Mouse (Mus musculus) liver, embryonic 16.5 days (tissue): ENCODE data around the gene Vamp5. TPM values are rescaled to one million over a fixed set of nuclear protein-coding genes. Genes with fewer than 3 reads are reported as not detected.

Source experiments
- ATAC-seq: fragments of 200-750 bp; cut with Nextera tagmentation; 2 replicates; pipeline ENCODE4 v1.8.0; 2017; ENCODE audit warnings: low read depth, mild to moderate bottlenecking, moderate number of reproducible peaks, moderate library complexity
- H3K27ac ChIP-seq: fragments of 300-500 bp; sonication (generic); 2 replicates; pipeline ENCODE4 v1.5.1; 2014; ENCODE audit warnings: mild to moderate bottlenecking, low read length
- H3K27me3 ChIP-seq: fragments of 300-500 bp; sonication (generic); 2 replicates; pipeline ENCODE4 v1.6.1; 2014; ENCODE audit warnings: low read depth, low read length, mixed read lengths; ENCODE audit not compliant: control insufficient read depth, insufficient read depth
- H3K36me3 ChIP-seq: fragments of 300-500 bp; sonication (generic); 2 replicates; pipeline ENCODE4 v1.6.1; 2014; ENCODE audit warnings: mild to moderate bottlenecking; ENCODE audit not compliant: control insufficient read depth, insufficient read depth
- H3K4me1 ChIP-seq: fragments of 300-500 bp; sonication (generic); 2 replicates; pipeline ENCODE4 v1.6.1; 2014; ENCODE audit warnings: low read depth, low read length, mixed read lengths; ENCODE audit not compliant: control insufficient read depth
- H3K4me2 ChIP-seq: fragments of 300-500 bp; sonication (generic); 2 replicates; pipeline ENCODE4 v1.6.1; 2014; ENCODE audit warnings: low read depth, low read length, mixed read lengths
- H3K4me3 ChIP-seq: fragments of 300-500 bp; sonication (generic); 2 replicates; pipeline ENCODE4 v1.5.1; 2014; ENCODE audit warnings: low read depth, mild to moderate bottlenecking, low read length
- H3K9ac ChIP-seq: fragments of 300-500 bp; sonication (generic); 2 replicates; pipeline ENCODE4 v1.6.1; 2014; ENCODE audit warnings: low read depth, low read length
- H3K9me3 ChIP-seq: fragments of 300-500 bp; sonication (generic); replicated peaks from 2 replicates; pipeline ENCODE4 v1.6.1; 2016; ENCODE audit warnings: low read length; ENCODE audit not compliant: control insufficient read depth
- WGBS: fragments of 180-500 bp; shearing (Covaris S2); extraction: QIAGEN DNeasy Blood & Tissue Kit; methylation state at CpG from one replicate; pipeline ENCODE4 v1.1.7; 2014; ENCODE audit not compliant: insufficient replicate concordance; 5-methylcytosine and 5-hydroxymethylcytosine counted together
- polyA plus RNA-seq: library from polyadenylated mRNA; unstranded; fragments of >200 nt; fragmentation: Nextera tagmentation; extraction: Ambion mirVana; gene quantifications from 2 replicates; pipeline ENCODE4 v1.2.1, GENCODE M21; 2015

Gene Vamp5
- polyA plus RNA-seq, 1 experiment from 2014 or later: 54.9 TPM

DNA sequence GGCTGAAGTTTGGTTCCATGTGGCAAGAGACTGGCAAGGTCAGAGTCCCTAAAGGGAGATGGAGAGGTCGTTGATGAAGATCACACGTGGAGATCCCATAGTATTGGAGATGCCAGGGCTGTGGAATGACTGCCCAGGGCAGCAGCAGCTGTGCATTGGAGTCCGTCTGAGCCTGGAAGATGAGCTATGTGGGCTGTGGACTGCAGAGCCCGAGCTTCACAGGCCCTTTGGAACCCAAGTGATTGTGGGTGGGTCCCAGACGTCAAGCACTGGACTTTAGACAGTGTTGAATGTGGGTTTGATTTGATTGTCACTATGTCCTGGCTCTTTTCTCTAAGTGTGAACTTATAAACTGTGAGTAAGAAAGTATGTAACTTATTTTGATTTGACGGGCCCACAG lies 15.3 kb downstream of the Vamp5 start:
- Histone ChIP-seq H3K27ac (no peak overlapping the region), H3K36me3 (peaks cover 10% of the 10 kb centered on the region), H3K9me3 (no peaks in the 10 kb centered on the region), H3K9ac (no peak overlapping the region), H3K4me2 (no peak overlapping the region), H3K27me3 (no peaks in the 10 kb centered on the region), H3K4me1 (peaks cover 22% of the 10 kb centered on the region), H3K4me3 (no peak overlapping the region)
- 49% methylated on average over 6 of the region's 6 CpGs for WGBS
- no peak for ATAC-seq

- H3K4me3 ChIP-seq: no peak overlapping the region
- H3K9ac ChIP-seq: no peak overlapping the region
- no peak overlapping the region for H3K27ac ChIP-seq
- H3K27me3 ChIP-seq: no peaks in the 10 kb centered on the region
- H3K36me3 ChIP-seq: peaks cover 17% of the 10 kb centered on the region
- 38% methylated on average over 7 of the region's 7 CpGs for WGBS
- ATAC-seq: no peak
- H3K4me2 ChIP-seq: no peak overlapping the region
- peaks cover 24% of the 10 kb centered on the region for H3K4me1 ChIP-seq
- H3K9me3 ChIP-seq: no peaks in the 10 kb centered on the region
These were observed 16.3 kb downstream of the Vamp5 start for GRCm38 (mm10) chr6:72364009-72364408.

DNA sequence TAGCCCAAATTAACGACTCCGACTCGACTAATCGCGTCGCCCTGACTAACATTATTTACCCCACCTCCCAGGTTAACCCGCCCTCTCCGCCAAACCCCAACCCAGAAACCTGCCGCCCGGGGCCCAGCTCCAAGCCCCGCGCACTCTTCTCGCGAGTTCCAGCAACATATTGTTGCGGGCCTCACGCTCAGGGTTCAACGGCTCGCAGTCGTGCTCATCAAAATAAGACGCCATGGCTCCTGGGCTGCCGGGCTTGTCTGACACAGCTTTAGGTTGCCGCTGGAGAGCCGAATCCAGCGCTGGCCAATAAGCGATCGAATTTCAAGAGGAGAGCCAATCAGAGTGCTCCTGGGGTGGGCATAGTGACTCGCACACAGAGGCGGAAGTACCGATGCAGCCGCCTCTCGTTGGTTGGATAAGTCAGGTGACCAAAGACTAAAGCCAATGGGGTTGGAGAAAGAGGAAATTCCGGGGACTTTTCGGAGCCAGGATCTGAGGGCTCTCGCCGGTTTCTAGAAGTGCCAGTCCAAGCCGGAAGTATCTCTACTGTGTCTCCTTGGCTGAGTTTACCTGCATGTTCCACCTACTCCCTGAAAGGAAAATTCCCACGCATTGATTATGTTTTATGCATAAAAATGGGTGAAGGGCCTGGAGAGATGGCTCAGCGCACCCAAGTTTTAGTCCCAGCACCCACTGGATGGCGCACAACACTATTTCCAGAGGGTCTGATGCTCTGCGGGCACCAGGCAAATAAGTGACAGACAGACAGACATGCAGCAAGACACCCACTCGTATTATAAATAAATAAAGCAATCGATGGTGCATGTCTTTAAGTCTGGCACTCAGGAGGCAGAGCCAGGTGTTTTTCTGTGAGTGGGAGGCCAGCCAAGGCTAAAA lies 17.9 kb downstream of the Vamp5 start:
- Histone ChIP-seq H3K4me3 (peak overlapping the region; percentile 80), H3K4me2 (peak overlapping the region; percentile 70), H3K27me3 (no peaks in the 10 kb centered on the region), H3K27ac (peak overlapping the region; percentile 91), H3K4me1 (peaks cover 36% of the 10 kb centered on the region), H3K9ac (peak overlapping the region; percentile 87), H3K9me3 (no peaks in the 10 kb centered on the region), H3K36me3 (peaks cover 16% of the 10 kb centered on the region)
- ATAC-seq: peak; percentile 97
- WGBS: under 1% methylated on average over 42 of the region's 42 CpGs

- peak overlapping the region; percentile 47 for H3K27ac ChIP-seq
- peaks cover 42% of the 10 kb centered on the region for H3K4me1 ChIP-seq
- peak overlapping the region; percentile 87 for H3K9ac ChIP-seq
- WGBS: 21% methylated on average over 5 of the region's 5 CpGs
- H3K4me2 ChIP-seq: peak overlapping the region; percentile 57
- no peak for ATAC-seq
- no peaks in the 10 kb centered on the region for H3K9me3 ChIP-seq
- peak overlapping the region; percentile 80 for H3K4me3 ChIP-seq
- H3K27me3 ChIP-seq: peaks cover 6% of the 10 kb centered on the region
- H3K36me3 ChIP-seq: peaks cover 16% of the 10 kb centered on the region
These were observed 19.1 kb downstream of the Vamp5 start for GRCm38 (mm10) chr6:72361121-72361551.

DNA sequence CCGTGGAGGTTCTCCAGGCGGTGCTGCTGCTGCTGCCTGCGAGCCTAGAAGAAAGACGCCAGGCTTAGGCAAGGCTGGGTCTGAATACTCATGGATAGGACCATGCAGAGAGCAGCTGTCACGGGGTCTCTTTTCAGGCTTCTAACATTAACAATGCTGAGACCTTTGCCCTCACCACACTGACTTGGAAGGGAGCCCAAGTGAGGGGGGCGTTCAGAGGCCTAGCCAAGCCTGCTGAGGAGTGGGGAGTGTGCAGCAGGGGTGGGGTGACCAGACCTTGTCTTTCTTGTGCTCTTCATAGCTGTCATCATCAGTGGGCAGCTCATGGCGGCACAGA lies 19.7 kb downstream of the Vamp5 start:
- 86% methylated on average over 7 of the region's 7 CpGs for WGBS
- Histone ChIP-seq H3K4me2 (peak overlapping the region; percentile 57), H3K9ac (no peak overlapping the region), H3K4me3 (peak overlapping the region; percentile 80), H3K27me3 (peaks cover 12% of the 10 kb centered on the region), H3K4me1 (peaks cover 43% of the 10 kb centered on the region), H3K36me3 (peaks cover 16% of the 10 kb centered on the region), H3K9me3 (no peaks in the 10 kb centered on the region), H3K27ac (peak overlapping the region; percentile 47)
- ATAC-seq: no peak

DNA sequence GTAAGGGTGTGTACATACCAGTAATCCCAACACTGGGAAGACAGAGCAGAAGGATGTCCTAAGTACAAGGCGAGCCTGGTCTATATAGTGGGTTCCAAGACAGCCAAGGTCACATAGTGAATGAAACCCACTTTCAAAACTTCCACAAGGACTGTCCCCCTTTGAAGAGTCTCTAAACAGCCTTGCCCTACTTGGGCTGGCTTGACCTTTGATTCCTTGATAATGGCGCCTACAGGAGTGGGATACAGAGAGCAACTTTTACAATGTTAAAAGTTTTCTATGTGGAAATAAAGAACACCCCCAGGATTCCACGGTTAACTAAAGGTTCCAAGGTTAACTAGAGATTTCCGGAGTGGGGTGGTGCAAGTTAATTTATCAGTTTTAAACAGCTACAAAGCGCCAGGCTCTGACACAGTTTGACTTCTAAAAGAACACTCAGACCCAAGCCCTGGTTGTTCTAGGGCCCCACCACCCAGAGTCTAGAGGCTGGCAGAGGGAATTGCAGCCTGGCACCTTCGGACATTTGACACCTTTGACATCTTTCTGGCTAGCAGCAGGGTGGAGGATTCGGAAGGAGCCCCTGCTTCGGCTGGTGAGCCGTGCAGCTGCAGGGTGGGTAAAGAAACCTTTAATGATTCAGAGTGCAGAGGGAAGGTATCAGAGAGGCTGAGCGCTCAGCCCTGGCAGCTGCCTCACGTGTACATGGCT lies 20.2 kb downstream of the Vamp5 start:
- Histone ChIP-seq H3K9me3 (no peaks in the 10 kb centered on the region), H3K36me3 (peaks cover 16% of the 10 kb centered on the region), H3K4me2 (peak overlapping the region; percentile 27; the same call in 1 of the 2 replicates), H3K27me3 (peaks cover 17% of the 10 kb centered on the region), H3K4me3 (no peak overlapping the region), H3K4me1 (peaks cover 48% of the 10 kb centered on the region), H3K9ac (no peak overlapping the region), H3K27ac (peak overlapping the region; percentile 47)
- ATAC-seq: no peak
- WGBS: 68% methylated on average over 11 of the region's 11 CpGs

DNA sequence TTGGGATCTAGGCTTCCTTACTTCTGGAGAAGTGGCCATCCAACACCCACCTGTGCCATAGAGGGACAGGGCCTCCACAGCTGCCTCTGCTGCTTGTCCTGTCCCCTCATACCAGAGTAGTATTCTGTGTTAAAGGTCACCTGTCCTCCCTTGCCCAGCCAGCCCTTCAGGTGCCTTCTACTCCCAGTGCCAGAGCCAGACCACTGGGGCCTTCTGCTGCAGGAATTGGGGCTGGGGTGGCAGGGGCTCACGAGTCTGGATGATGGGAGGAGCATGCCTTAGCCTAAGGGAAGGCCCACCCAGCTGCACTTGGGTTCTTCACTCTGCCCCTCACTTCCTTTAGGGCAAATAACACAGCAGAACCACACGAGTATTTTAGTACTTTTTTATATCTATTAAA lies 20.9 kb downstream of the Vamp5 start:
- Histone ChIP-seq H3K4me3 (no peak overlapping the region), H3K27ac (no peak overlapping the region), H3K4me1 (peaks cover 55% of the 10 kb centered on the region), H3K36me3 (peaks cover 16% of the 10 kb centered on the region), H3K9me3 (no peaks in the 10 kb centered on the region), H3K4me2 (no peak overlapping the region), H3K27me3 (peaks cover 24% of the 10 kb centered on the region), H3K9ac (no peak overlapping the region)
- ATAC-seq: no peak
- WGBS: 56% methylated on average over 2 of the region's 2 CpGs

GRCm38 (mm10) chr6:72358086-72358764 lies 22.0 kb downstream of the Vamp5 start:
- H3K27ac ChIP-seq: no peak overlapping the region
- no peak for ATAC-seq
- H3K9ac ChIP-seq: no peak overlapping the region
- H3K36me3 ChIP-seq: peaks cover 16% of the 10 kb centered on the region
- H3K27me3 ChIP-seq: peaks cover 32% of the 10 kb centered on the region
- H3K4me1 ChIP-seq: peaks cover 56% of the 10 kb centered on the region
- no peaks in the 10 kb centered on the region for H3K9me3 ChIP-seq
- H3K4me3 ChIP-seq: no peak overlapping the region
- H3K4me2 ChIP-seq: no peak overlapping the region
- 73% methylated on average over 10 of the region's 10 CpGs for WGBS
